Mouse (Mus musculus): ENCODE measurements around the gene Pnlip. TPM values are rescaled to one million over a fixed set of nuclear protein-coding genes. Genes with fewer than 3 reads are reported as not detected.

The Pnlip gene
- polyA plus RNA-seq, 1 experiment, result 0.10 TPM

GRCm38 (mm10) chr19:58726551-58726950 is 74.3 kb downstream of the Pnlip start:
- DNase-seq (ENCODE audit: low spot score), result no peak

- DNase-seq (ENCODE audit: low spot score), result no peak
These were observed 75.5 kb downstream of the Pnlip start for GRCm38 (mm10) chr19:58727756-58728155.

GRCm38 (mm10) chr19:58728445-58729031 is 76.2 kb downstream of the Pnlip start, which contains the start of gene Pnliprp1:
Pnliprp1 (plus strand) TSS chr19:58728887.
- no peak for DNase-seq (ENCODE audit: low spot score)

Other genes starting within 250 kb of the Pnlip start
- gene Gfra1, start 196.6 kb upstream of the Pnlip start, polyA plus RNA-seq (2012; rRNA removed), result 4.7 and 6.4 TPM in 2 replicates
- gene Ccdc172, start 140.5 kb upstream of the Pnlip start, polyA plus RNA-seq (2012; rRNA removed), result not detected in 2 replicates
- gene Pnliprp1, start 76.4 kb downstream of the Pnlip start, polyA plus RNA-seq (2012; rRNA removed), result 0.18 TPM in 1 of 2 replicates, not detected in the other
- gene Pnliprp2, start 107.2 kb downstream of the Pnlip start, polyA plus RNA-seq (2012; rRNA removed), result 0.04 TPM in 1 of 2 replicates, not detected in the other
- 1.7 and 2.9 TPM in 2 replicates for gene 1700019N19Rik, start 142.0 kb downstream of the Pnlip start, polyA plus RNA-seq (2012; rRNA removed)

Data from urinary bladder, adult 2 months (tissue).